Mouse (Mus musculus): ENCODE measurements around the gene Cux1. TPM values are rescaled to one million over a fixed set of nuclear protein-coding genes. Genes with fewer than 3 reads are reported as not detected.

Cux1 gene
- polyA plus RNA-seq, 1 experiment from 2014 or later, result 67.7 TPM

DNA sequence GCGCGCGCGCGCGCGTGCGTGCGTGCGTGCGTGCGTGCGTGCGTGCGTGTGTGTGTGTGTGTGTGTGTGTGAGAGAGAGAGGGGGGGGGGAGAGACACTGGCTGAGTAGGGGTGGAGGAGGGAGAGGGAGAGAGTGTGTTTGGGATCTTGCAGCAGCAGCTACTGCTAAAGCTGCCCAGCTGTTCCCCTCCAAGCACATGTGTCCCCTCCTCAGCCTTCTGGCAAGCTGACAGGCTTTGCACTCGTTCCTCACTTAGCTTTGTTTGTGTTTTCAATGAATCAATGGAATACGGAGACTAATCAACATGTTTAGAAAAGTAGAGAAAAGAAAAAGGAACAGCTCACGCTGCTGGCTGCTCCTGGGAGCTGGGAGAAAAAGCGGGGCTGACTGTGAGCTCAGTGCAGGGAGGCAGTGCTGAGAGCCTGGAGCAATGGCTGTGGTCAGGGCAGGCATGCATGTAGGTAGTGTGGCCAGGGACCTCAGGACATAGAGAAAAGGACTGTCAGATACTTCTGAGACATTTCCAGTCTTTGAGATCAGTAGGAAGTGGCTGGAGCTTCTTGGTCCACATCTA is 263.8 kb downstream of the Cux1 start:
- no peaks in the 10 kb centered on the region for H3K9me3 ChIP-seq (replicated peaks)
- H3K27me3 ChIP-seq (ENCODE audit: low read depth, poor library complexity, severe bottlenecking), result no peaks in the 10 kb centered on the region
- DNase-seq (ENCODE audit: low spot score), result no peak
- no peaks in the 10 kb centered on the region for H3K4me1 ChIP-seq
- WGBS, result 91% methylated on average over 19 of the region's 19 CpGs
- no peak overlapping the region for H3K27ac ChIP-seq
- H3K36me3 ChIP-seq, result peaks cover 99% of the 10 kb centered on the region
- H3K4me3 ChIP-seq, result no peak overlapping the region

- H3K4me3 ChIP-seq, result no peak overlapping the region
- WGBS, result 94% methylated on average over 6 of the region's 6 CpGs
- no peak for DNase-seq (ENCODE audit: low spot score)
- H3K27ac ChIP-seq, result no peak overlapping the region
- no peaks in the 10 kb centered on the region for H3K27me3 ChIP-seq (ENCODE audit: low read depth, poor library complexity, severe bottlenecking)
- no peaks in the 10 kb centered on the region for H3K4me1 ChIP-seq
- no peaks in the 10 kb centered on the region for H3K9me3 ChIP-seq (replicated peaks)
- peaks cover 95% of the 10 kb centered on the region for H3K36me3 ChIP-seq
Measured at GRCm38 (mm10) chr5:136300880-136301279, 266.4 kb downstream of the Cux1 start.

GRCm38 (mm10) chr5:136297691-136298090 is 269.6 kb downstream of the Cux1 start:
- H3K9me3 ChIP-seq (replicated peaks), result no peaks in the 10 kb centered on the region
- no peaks in the 10 kb centered on the region for H3K27me3 ChIP-seq (ENCODE audit: low read depth, poor library complexity, severe bottlenecking)
- WGBS, result 88% methylated on average over 6 of the region's 6 CpGs
- no peaks in the 10 kb centered on the region for H3K4me1 ChIP-seq
- no peak for DNase-seq (ENCODE audit: low spot score)
- H3K36me3 ChIP-seq, result peaks cover 90% of the 10 kb centered on the region
- H3K27ac ChIP-seq, result no peak overlapping the region
- no peak overlapping the region for H3K4me3 ChIP-seq

- Histone ChIP-seq H3K4me3 (no peak overlapping the region), H3K9me3 (replicated peaks) (no peaks in the 10 kb centered on the region), H3K36me3 (peaks cover 88% of the 10 kb centered on the region), H3K27ac (no peak overlapping the region), H3K27me3 (ENCODE audit: low read depth, poor library complexity, severe bottlenecking) (no peaks in the 10 kb centered on the region), H3K4me1 (no peaks in the 10 kb centered on the region)
- 89% methylated on average over 4 of the region's 4 CpGs for WGBS
- no peak for DNase-seq (ENCODE audit: low spot score)
Measured at GRCm38 (mm10) chr5:136296911-136297310, 270.4 kb downstream of the Cux1 start.

DNA sequence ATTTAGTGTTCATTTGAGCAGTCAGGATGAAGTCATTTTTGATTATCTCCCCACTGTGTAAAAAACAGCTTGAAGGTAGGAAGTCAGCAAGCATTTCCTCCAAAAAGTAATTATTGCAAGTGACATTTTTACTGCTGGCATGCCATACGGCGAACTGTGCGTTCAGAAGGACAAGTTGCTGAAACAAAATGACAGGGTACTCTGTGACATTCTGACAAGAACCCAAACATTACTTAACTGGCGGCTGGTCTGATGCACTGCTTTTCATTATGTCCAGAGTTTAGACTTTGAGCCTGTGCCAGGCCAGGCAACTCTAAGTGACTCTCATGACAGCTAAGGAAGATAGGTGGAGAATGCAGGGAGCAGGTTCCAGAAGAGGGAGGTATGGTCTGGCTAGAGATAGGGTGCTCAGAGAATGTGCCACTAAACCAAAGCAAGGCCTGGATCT is 274.3 kb downstream of the Cux1 start:
- Histone ChIP-seq H3K9me3 (replicated peaks) (no peaks in the 10 kb centered on the region), H3K36me3 (peaks cover 83% of the 10 kb centered on the region), H3K27me3 (ENCODE audit: low read depth, poor library complexity, severe bottlenecking) (no peaks in the 10 kb centered on the region), H3K4me1 (no peaks in the 10 kb centered on the region), H3K27ac (no peak overlapping the region), H3K4me3 (no peak overlapping the region)
- DNase-seq (ENCODE audit: low spot score), result no peak
- 83% methylated on average over 4 of the region's 4 CpGs for WGBS

DNA sequence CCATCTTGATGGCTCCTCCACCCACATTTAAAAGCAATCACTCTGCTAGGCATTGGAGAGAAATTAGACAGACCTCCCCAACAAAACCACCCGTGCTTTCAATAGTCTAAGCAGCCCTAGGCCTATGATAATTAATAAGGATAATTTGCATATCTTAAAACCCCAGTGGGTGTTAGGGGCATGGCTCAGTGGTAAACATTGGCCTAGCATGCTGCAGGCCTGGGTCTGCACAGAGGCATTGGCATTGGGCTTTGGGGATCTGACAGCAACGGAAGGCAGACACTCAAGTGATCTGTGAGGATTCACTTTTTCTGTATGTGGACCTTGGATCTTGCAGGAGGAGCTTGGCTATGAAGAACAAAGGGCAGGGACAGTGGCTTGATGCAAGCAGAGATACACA is 274.9 kb downstream of the Cux1 start:
- H3K27me3 ChIP-seq (ENCODE audit: low read depth, poor library complexity, severe bottlenecking), result no peaks in the 10 kb centered on the region
- no peaks in the 10 kb centered on the region for H3K9me3 ChIP-seq (replicated peaks)
- WGBS, result 88% methylated on average over 2 of the region's 2 CpGs
- H3K4me1 ChIP-seq, result no peaks in the 10 kb centered on the region
- no peak for DNase-seq (ENCODE audit: low spot score)
- H3K4me3 ChIP-seq, result no peak overlapping the region
- H3K27ac ChIP-seq, result no peak overlapping the region
- H3K36me3 ChIP-seq, result peaks cover 83% of the 10 kb centered on the region

- WGBS, result 94% methylated on average over 2 of the region's 2 CpGs
- no peaks in the 10 kb centered on the region for H3K4me1 ChIP-seq
- H3K9me3 ChIP-seq (replicated peaks), result no peaks in the 10 kb centered on the region
- no peaks in the 10 kb centered on the region for H3K27me3 ChIP-seq (ENCODE audit: low read depth, poor library complexity, severe bottlenecking)
- H3K36me3 ChIP-seq, result peaks cover 83% of the 10 kb centered on the region
- DNase-seq (ENCODE audit: low spot score), result no peak
- no peak overlapping the region for H3K27ac ChIP-seq
- H3K4me3 ChIP-seq, result no peak overlapping the region
Measured at GRCm38 (mm10) chr5:136291562-136291961, 275.7 kb downstream of the Cux1 start.

GRCm38 (mm10) chr5:136289776-136290175 is 277.5 kb downstream of the Cux1 start:
- Histone ChIP-seq H3K27me3 (ENCODE audit: low read depth, poor library complexity, severe bottlenecking) (no peaks in the 10 kb centered on the region), H3K4me3 (no peak overlapping the region), H3K36me3 (peaks cover 84% of the 10 kb centered on the region), H3K4me1 (no peaks in the 10 kb centered on the region), H3K27ac (no peak overlapping the region), H3K9me3 (replicated peaks) (no peaks in the 10 kb centered on the region)
- 80% methylated on average over 3 of the region's 3 CpGs for WGBS
- DNase-seq (ENCODE audit: low spot score), result no peak

DNA sequence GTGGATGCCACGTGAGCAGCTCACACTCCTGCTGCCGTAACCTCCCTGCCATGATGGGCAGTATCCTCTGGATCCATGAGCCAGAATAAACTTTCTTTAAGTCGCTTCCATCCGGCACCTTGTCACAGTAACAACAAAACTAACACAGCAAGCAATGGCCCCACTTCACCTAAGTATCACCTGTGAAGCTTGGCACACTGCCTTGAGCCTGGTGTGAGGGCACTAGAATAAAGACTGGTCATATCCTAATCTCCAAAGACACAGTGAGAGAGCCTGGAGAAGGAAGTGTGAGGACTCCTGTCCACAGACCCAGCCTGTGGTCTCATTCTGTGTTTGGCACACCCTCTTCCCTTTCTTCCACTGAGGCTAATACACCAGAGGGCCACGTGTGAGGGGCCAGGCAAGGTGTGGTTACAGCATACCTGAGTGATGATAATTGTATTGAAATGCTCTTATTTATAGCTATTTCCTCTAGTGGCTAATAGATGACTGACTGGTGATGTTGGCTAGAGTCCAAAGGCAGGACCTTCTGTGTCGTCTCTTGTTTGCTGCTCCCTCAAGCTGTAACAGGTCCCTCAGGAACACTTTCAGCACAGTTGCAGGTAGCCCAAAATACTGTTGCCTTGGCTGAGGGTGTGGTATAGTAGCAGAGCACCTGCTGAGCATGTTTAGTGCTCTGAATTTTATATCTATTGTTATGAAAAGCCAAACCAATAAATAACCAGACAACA is 278.8 kb downstream of the Cux1 start:
- no peak overlapping the region for H3K27ac ChIP-seq
- no peaks in the 10 kb centered on the region for H3K9me3 ChIP-seq (replicated peaks)
- H3K4me3 ChIP-seq, result no peak overlapping the region
- WGBS, result 88% methylated on average over 6 of the region's 6 CpGs
- no peaks in the 10 kb centered on the region for H3K4me1 ChIP-seq
- no peaks in the 10 kb centered on the region for H3K27me3 ChIP-seq (ENCODE audit: low read depth, poor library complexity, severe bottlenecking)
- H3K36me3 ChIP-seq, result peaks cover 86% of the 10 kb centered on the region
- no peak for DNase-seq (ENCODE audit: low spot score)

DNA sequence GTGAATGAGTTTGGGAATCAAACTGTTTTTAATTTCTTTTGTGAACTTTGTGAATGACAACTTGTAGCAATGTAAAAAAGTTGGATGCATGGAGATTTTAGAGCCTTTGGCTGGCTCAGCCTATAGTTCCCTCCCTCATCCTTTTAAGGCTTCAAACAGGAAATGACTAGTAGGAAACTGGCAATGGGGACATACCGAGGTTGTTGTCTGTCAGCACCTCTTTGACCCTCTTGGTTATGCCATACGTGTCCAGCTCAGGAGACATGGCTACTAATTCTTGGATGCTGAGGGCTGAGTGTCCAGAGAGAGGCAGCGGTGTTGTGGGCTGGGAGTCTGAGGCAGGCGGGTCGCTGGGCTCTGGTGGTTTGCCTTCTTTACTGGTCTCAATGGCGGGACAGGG is 280.7 kb downstream of the Cux1 start:
- Histone ChIP-seq H3K4me1 (no peaks in the 10 kb centered on the region), H3K36me3 (peaks cover 89% of the 10 kb centered on the region), H3K27me3 (ENCODE audit: low read depth, poor library complexity, severe bottlenecking) (no peaks in the 10 kb centered on the region), H3K4me3 (no peak overlapping the region), H3K9me3 (replicated peaks) (no peaks in the 10 kb centered on the region), H3K27ac (no peak overlapping the region)
- WGBS, result 84% methylated on average over 6 of the region's 6 CpGs
- DNase-seq (ENCODE audit: low spot score), result no peak

DNA sequence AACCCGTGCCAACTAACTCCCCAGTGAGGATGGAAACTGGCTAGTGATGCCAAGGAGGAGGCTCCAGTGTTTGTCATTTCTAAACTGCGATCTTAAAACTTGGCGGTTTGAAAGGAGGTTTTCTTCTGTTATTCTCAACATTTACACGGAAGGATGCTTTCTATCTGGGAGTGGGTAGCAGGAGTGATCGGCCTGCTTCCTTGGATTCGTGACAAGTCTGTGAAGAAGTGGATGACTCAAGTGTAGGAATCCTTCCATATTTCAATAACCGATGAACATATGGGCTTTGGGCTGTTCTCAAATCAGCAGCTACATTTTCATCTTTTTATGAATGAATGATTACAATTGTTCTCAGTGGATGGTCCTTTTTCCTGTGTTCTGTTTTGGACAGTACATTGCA is 282.2 kb downstream of the Cux1 start:
- DNase-seq (ENCODE audit: low spot score), result no peak
- Histone ChIP-seq H3K4me1 (no peaks in the 10 kb centered on the region), H3K36me3 (peaks cover 88% of the 10 kb centered on the region), H3K27ac (no peak overlapping the region), H3K27me3 (ENCODE audit: low read depth, poor library complexity, severe bottlenecking) (no peaks in the 10 kb centered on the region), H3K4me3 (no peak overlapping the region), H3K9me3 (replicated peaks) (no peaks in the 10 kb centered on the region)
- WGBS, result 96% methylated on average over 7 of the region's 7 CpGs

DNA sequence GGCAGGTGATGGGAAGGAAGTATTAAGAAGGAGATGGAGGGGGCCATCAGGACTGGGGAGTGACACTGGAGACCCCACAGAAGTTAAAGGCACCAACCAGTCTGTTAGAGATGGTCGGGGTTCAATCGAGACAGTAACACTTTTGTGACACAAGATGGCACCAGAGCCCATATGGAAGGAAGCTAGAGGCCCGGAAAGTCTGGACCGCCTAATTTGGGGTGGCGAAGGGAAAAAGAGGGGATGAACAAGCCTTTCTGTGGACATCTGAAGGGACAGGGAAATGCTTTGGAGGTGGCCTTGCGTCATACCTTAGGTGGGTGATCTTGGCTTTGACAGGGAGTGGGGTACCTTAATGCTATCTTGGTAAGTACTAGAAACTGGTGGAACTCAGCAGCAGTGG is 285.9 kb downstream of the Cux1 start:
- Histone ChIP-seq H3K9me3 (replicated peaks) (no peaks in the 10 kb centered on the region), H3K36me3 (peaks cover 97% of the 10 kb centered on the region), H3K4me1 (no peaks in the 10 kb centered on the region), H3K4me3 (no peak overlapping the region), H3K27me3 (ENCODE audit: low read depth, poor library complexity, severe bottlenecking) (no peaks in the 10 kb centered on the region), H3K27ac (no peak overlapping the region)
- peak; percentile 33 for DNase-seq (ENCODE audit: low spot score)
- WGBS, result 68% methylated on average over 6 of the region's 6 CpGs

DNA sequence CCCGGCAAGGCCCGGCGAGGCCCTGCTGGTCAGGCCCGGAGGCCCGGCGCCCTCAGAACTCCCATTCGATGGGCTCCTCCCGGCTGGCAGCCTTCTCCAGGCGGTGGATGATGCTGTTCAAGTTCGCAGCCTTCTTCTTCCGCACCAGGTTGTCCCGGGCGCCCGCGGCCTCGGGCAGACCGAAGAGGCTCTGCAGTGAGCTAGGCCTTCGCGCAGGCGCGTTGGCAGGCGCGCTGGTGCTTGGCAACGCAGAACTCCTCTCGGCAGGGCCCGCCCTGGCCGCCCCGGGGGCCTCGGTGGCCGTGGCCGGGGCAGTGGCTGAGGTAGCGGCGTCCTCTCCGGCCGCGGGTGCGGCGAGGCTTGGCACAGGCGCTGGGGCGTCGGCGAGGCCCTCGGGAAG is 292.6 kb downstream of the Cux1 start:
- Histone ChIP-seq H3K36me3 (peaks cover 77% of the 10 kb centered on the region), H3K4me1 (peaks cover 8% of the 10 kb centered on the region; the same call in 1 of the 2 replicates), H3K4me3 (no peak overlapping the region), H3K27me3 (ENCODE audit: low read depth, poor library complexity, severe bottlenecking) (no peaks in the 10 kb centered on the region), H3K27ac (no peak overlapping the region; the same call in 1 of the 2 replicates), H3K9me3 (replicated peaks) (no peaks in the 10 kb centered on the region)
- DNase-seq (ENCODE audit: low spot score), result no peak
- 92% methylated on average over 43 of the region's 43 CpGs for WGBS

Measured in limb, embryonic 10.5 days (tissue).